Comparison of ENCODE assay signal across 11 mouse cellular contexts in genomic region chr10:122672044-122672443, GRCm38 (mm10).
"Had no signal": no experiment of that assay in that cellular context is flagged by ENCODE, and none has a peak within 500 bp of the region (broad histone marks: within the 10 kb centered on the region; RNA-seq: fewer than 3 reads in every experiment).

No protein-coding gene starts in this region.

- DNase-seq: right cerebral cortex, adult 18-20 months; right cerebral cortex, postnatal 14 days; right cerebral cortex, postnatal 25 days; right cerebral cortex, postnatal 4 days; spleen, adult 18-20 months; thymus, adult 18-20 months; thymus, adult 2 months; thymus, postnatal 14 days; thymus, postnatal 25 days; thymus, postnatal 36 days; thymus, postnatal 4 days had no signal
